Mouse (Mus musculus): ENCODE data around the gene Car14.
"Not testable (repeated sequence)": the region's sequence is repeated elsewhere in the genome, so short reads cannot be mapped to it uniquely, and the experiment has no call there.

The Car14 gene

GRCm38 (mm10) chr3:95891211-95892065, 13.1 kb downstream of the Car14 start, which contains the start of gene BC028528:
BC028528 (minus strand) TSS chr3:95892005.
- DNase-seq (ENCODE audit: low spot score), result no peak

- DNase-seq (ENCODE audit: low spot score), result no peak
These were observed 14.8 kb downstream of the Car14 start for GRCm38 (mm10) chr3:95889664-95890063.

DNA sequence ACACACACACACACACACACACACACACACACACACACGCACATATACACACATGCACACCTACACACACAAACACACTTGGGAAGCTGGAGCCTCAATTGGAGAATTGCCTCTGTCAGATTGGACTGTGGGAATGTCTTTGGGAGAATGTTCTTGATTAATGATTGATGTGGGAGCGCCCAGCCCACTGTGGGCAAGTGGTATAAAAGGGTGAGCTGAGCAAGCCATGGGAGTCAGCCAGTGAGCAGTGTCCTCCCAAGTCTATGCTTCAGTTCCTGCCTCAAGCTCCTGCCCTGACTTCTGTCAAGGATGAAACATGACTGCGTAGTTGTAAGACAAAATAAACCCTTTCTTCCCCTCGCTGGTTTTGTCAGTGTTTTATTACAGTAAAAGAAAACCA, 16.9 kb downstream of the Car14 start:
- no peak for DNase-seq (ENCODE audit: low spot score)

DNA sequence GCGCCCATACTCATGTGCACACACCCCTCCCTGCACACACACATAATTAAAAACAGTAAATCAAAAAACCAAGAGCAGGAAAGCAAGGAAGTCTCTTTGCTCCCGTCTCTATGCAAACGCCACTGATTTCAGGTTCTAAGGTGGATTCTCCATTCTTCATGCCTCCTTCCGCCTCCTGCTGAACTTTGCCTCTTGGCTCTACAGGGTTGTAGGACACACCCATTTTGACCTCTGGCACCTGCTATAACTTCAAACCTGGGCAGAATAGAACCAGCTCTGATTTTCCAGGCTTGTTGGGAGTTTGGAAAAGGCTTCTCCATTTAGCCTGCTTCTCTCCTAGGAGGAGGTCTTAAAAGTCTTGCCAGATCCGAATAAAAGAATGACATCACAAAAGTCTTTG, 20.1 kb downstream of the Car14 start:
- no peak for DNase-seq (ENCODE audit: low spot score)

DNA sequence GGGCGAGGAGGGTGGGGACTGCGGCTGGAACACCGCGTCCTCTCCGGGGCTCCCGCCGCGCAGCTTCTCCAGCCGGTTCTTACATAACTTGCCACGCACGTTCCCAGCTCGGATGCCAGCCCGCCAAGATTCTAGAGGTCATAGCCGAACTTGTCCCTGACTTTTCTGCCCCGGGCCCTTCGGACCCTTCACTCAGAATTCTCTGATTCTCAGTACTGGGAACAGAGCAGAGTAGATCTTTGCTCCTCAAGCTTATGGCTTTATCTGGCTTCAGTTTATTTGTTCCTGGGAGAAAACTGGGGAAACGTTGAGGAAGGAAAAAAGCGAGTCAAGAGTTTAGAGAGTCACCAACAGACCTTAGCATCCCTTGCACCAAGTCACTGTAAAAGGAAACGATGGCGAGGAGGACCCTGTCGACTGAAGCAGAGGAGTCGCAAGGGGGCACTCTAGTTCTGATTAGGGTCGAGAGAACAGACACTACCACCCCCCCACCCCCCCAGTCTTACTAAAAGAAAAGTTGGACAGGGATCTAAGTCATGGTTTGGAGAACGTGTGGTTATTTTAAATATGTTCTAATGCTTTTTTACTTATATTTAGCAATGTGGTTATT, 21.6 kb downstream of the Car14 start:
- DNase-seq (ENCODE audit: low spot score), result peak; percentile 66

DNA sequence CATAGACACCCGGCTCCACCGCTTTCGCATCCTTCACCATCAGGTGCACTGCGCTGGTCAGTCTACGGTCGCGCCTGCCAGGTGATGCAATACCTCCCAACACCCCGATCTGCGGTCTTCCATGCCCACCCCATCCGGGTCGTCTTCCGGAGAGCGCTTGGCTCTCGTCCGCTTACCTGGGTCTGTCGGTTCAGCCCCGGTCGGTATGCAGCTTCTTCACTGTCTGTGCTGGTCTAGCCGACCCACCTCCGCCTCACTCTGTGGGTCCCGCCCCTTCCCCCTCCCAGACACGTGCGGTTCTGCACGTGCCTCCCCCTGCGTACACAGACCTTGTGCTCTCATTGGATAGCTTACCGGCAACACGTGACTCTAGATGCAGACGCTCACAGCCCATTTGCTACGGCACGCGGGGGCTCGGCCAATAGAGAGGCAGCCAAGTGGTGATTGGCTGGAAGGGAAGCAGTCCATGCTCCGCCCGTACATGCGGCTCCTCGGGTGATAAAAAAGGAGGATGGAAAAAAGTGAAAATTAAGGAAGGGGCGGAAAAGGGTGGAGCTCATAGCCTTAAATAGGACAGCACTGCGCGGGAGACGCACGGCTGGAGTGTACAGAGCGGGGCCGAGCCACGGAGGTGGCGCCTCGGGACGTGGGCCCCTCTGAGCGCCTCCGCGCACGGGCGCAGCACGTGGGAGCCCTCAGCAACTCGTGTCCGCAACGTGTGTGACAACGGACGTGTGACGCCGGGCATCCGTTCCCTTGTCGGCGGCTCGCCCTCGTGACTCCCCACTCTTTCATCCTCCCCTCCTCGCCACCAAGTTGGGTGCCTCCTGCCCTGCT, 22.3 kb downstream of the Car14 start, which contains the start of gene Ciart:
Gene Ciart (minus strand): TSS at position 273 of the 837 bp plus-strand sequence.
- peak; percentile 86 for DNase-seq (ENCODE audit: low spot score)

- DNase-seq (ENCODE audit: low spot score), result no peak
These were observed 25.4 kb downstream of the Car14 start for GRCm38 (mm10) chr3:95879063-95879462.

GRCm38 (mm10) chr3:95872048-95872447, 32.4 kb downstream of the Car14 start:
- no peak for DNase-seq (ENCODE audit: low spot score)

- peak; percentile 73 for DNase-seq (ENCODE audit: low spot score)
These were observed 33.1 kb downstream of the Car14 start, which contains the start of gene Mrps21 for GRCm38 (mm10) chr3:95871392-95871867. Mrps21 (minus strand) TSS chr3:95871519.

- no peak for DNase-seq (ENCODE audit: low spot score)
These were observed 33.5 kb downstream of the Car14 start for GRCm38 (mm10) chr3:95870976-95871375.

GRCm38 (mm10) chr3:95867408-95867807, 37.1 kb downstream of the Car14 start:
- no peak for DNase-seq (ENCODE audit: low spot score)

- DNase-seq (ENCODE audit: low spot score), result no peak
These were observed 38.4 kb downstream of the Car14 start for GRCm38 (mm10) chr3:95866071-95866470.

DNA sequence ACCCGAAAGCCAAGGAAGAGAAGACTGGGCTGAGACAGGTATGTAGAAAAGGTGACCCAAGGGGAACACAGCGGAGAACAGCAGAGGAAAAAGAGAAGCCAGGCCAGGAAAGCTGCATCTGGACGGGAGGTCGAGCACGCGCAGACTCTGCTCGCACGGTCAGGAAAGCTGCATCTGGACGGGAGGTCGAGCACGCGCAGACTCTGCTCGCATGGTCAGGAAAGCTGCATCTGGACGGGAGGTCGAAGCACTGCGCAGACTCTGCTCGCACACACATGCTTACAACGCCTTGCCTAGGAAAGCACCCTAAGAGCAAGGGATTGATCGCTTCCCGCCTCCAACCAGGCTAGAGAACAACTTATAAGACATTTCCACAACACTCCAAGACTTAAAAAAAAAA, 38.9 kb downstream of the Car14 start:
- DNase-seq (ENCODE audit: low spot score), result no peak

GRCm38 (mm10) chr3:95865050-95865449, 39.4 kb downstream of the Car14 start:
- no peak for DNase-seq (ENCODE audit: low spot score)

- no peak for DNase-seq (ENCODE audit: low spot score)
These were observed 40.9 kb downstream of the Car14 start for GRCm38 (mm10) chr3:95863578-95863977.

- DNase-seq (ENCODE audit: low spot score), result peak; percentile 73
These were observed 42.7 kb downstream of the Car14 start for GRCm38 (mm10) chr3:95861796-95862195.

DNA sequence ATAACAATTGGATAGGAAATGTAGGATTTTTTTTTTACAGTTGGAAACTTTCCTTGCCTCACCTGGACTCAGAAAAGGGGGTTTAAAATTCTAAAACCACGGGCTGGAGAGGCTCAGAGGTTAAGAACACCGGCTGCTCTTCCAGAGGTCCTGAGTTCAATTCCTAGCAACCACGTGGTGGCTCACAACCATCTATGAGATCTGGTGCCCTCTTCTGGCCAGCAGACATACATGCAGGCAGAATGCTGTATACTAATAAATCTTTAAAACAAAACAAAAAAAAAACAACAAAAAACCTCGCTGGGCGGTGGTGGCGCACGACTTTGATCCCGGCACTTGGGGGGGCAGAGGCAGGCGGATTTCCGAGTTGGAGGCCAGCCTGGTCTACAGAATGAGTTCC, 43.3 kb downstream of the Car14 start:
- no peak for DNase-seq (ENCODE audit: low spot score)

- DNase-seq (ENCODE audit: low spot score), result no peak
These were observed 44.2 kb downstream of the Car14 start for GRCm38 (mm10) chr3:95860323-95860722.

DNA sequence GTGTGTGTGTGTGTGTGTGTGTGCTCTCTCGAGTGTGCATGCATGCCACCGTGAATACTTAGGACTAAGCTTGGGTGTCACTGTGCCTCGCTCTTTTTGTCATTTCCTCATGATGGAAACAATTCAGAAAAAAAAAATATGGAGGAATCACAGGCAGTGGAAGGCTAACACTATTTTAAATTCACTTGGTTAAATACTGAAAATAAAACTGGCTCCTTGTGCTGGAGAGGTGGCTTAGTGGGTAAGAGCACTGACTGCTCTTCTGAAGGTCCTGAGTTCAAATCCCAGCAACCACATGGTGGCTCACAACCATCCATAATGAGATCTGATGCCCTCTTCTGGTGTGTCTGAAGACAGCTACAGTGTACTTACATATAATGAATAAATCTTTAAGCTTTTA, 46.2 kb downstream of the Car14 start:
- DNase-seq (ENCODE audit: low spot score), result not testable (repeated sequence)

GRCm38 (mm10) chr3:95857050-95857449, 47.4 kb downstream of the Car14 start:
- not testable (repeated sequence) for DNase-seq (ENCODE audit: low spot score)

DNA sequence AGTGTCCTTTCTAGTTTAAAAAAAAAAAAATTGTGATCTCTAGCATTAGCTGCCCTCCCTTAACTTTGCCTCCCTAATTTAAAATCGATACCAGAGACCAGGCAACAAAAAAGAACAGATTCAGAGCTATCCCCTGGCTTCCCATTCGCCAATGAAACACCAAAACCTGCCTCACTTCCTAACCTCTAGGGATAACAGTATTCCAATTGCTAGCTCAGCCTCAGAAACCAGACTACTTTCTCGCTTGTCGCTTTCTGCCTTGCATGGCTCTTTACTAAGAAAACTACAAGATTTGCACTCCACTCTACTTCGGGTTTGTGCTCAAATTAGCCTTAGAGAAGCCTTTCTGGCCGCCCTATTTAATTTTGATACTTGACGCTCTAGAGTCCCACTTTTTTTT, 48.4 kb downstream of the Car14 start:
- DNase-seq (ENCODE audit: low spot score), result peak; percentile 11

- DNase-seq (ENCODE audit: low spot score), result peak; percentile 89
These were observed 48.9 kb downstream of the Car14 start, which contains the start of gene Prpf3 for GRCm38 (mm10) chr3:95855502-95856089. Prpf3 (minus strand) TSS chr3:95855885.
